Mouse (Mus musculus): Measurements from ENCODE around the gene Olfr671.

DNA sequence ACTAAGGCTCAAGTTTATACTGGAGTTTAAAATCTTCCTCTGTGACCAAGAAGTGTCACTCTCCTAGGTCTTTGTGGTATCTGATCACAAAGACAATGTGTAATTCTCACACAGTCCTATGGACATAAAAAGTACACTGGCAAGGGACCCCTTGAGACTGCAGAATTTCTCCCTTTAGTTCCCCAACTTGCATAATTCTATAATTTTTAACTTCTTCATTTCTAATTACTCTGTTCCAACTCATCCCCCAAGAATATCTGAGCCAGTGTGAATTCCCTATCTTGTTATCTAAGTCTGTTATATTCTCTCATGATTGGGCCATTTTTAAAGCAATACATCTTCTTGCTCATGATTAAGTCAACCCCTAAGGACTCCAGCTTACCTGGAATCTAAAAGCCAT lies 23.0 kb upstream of the Olfr671 start, which contains the start of gene Olfr672:
- TF ChIP-seq POLR2A (IDR thresholded peaks at IDR 0.05; ENCODE audit: extremely low read depth, insufficient read depth, low read length): no peak
- no peak for TF ChIP-seq CTCF (IDR thresholded peaks at IDR 0.05; ENCODE audit: low read depth, low read length)

Measured in liver, adult 2 months (tissue).